Mouse (Mus musculus) bone marrow macrophage, adult 2 months (primary cell): ENCODE data around the gene Chrm4.

Source experiments
- CTCF ChIP-seq: IDR thresholded peaks from 2 replicates; pipeline ENCODE4 v1.5.1; 2012; ENCODE audit warnings: low read depth, mild to moderate bottlenecking, low read length, moderate library complexity
- POLR2A ChIP-seq: IDR thresholded peaks from 2 replicates; pipeline ENCODE4 v1.6.1; 2012; ENCODE audit warnings: mild to moderate bottlenecking, low read depth, low read length, borderline replicate concordance

- TF ChIP-seq CTCF: no peak
- TF ChIP-seq POLR2A: no peak
Measured at GRCm38 (mm10) chr2:91904618-91905307, 22.3 kb upstream of the Chrm4 start.
